Mouse (Mus musculus) ES-E14 (cell line): ENCODE results near the gene Catsper4.

Experiments used
- CHD2 ChIP-seq: IDR thresholded peaks from 2 replicates; pipeline ENCODE4 v1.6.1; 2014; ENCODE audit warnings: mild to moderate bottlenecking, low read depth, low read length, inconsistent platforms
- HCFC1 ChIP-seq: IDR thresholded peaks from 2 replicates; pipeline ENCODE4 v1.6.1; 2012; ENCODE audit warnings: low read length, inconsistent platforms, borderline replicate concordance; ENCODE audit not compliant: insufficient read depth
- MAFK ChIP-seq: IDR thresholded peaks from 2 replicates; pipeline ENCODE4 v1.6.1; 2014; ENCODE audit warnings: mild to moderate bottlenecking, low read depth, low read length, inconsistent platforms; ENCODE audit not compliant: insufficient read depth
- ZC3H11A ChIP-seq: IDR thresholded peaks from 2 replicates; pipeline ENCODE4 v1.6.1; 2012; ENCODE audit warnings: low read depth, mild to moderate bottlenecking, inconsistent platforms, low read length, borderline replicate concordance
- ZNF384 ChIP-seq: IDR thresholded peaks from 2 replicates; pipeline ENCODE4 v1.6.1; 2012; ENCODE audit warnings: low read depth, low read length, inconsistent platforms

DNA sequence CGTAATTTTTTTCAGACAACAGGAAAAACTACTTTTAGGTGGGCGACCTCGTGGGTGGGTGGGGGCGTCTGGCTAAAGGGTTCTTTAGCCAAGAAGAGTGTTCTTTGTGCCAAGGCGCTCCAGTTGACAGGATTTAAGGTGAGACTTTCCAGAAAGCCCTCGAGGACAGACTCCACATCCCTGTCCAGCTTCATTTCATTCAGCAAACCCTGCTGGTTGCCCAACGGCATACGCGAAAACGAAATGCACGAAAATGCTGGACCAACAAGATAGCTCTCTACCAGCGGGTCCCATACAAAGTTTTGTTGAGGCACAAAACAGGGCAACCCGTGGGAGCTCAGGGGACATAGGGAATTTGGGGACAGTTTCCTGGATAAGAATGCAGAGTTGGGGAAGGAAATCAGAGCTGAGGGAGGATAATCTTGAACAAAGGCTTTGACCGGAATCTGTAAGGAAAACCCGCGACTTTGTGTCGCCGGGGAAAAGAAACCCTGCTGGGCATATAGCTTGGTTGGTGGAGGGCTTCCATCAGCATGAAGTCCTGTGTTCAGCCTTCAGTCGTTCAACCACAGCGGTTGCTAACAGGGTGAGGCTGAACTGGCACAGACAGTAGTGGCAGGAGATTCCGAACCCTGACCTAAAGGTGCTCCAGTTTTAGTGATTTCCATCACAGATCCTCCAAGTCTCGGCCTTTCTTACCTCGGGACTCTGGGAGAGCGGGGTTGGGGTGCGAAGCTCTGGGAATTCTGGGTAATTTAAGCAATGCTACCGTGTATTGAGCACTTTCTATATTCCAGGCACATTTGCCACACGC lies 23.1 kb upstream of the Catsper4 start:
- TF ChIP-seq HCFC1 (no peak), ZC3H11A (no peak), MAFK (no peak), CHD2 (no peak), ZNF384 (no peak)
